Mouse (Mus musculus) hematopoietic stem cell, adult 5-6 weeks (primary cell): ENCODE measurements at regions not wholly inside any gene's neighbourhood (a gene's known extent, or its start where the extent isn't known, plus 50 kb on each side); places are given as distances from the start of the nearest gene placed in this dataset.
"Not testable (repeated sequence)": the region's sequence is repeated elsewhere in the genome, so short reads cannot be mapped to it uniquely, and the experiment has no call there.

ENCODE experiments used
- ATAC-seq, 2 experiments: fragments of 125-278 bp in 1 of 2; replicated peaks in 1 of 2; 2 replicates each; pipeline ENCODE4 v1.8.0; 2016 to 2017; ENCODE audit warnings: inconsistent platforms in 2 of 2, mild to moderate bottlenecking in 2 of 2, moderate number of reproducible peaks in 2 of 2, low read depth in 1 of 2, moderate TSS enrichment in 1 of 2; ENCODE audit not compliant: low FRiP score in 2 of 2, poor library complexity in 2 of 2, severe bottlenecking in 2 of 2, insufficient read depth in 1 of 2, low TSS enrichment in 1 of 2

DNA sequence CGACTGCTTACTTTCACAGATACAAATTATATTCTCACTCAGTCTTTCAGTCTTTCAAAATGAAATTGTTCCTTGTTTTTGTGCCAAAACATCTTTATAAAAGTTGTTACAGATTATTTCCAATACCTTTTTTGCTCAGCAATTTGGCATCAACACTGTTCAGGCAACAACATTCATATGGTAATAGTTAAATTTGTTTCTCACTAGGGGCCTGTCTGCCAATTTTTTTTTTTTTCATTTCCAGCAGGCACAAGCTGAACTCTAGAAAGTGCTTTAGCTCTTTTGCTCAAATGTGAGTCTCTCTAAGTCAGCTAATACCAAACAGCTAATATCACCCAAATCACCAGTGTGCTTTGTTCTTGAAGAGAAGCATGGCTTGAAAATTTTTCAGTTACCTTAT, 199.4 kb downstream of the Antxr2 start:
- no peak for ATAC-seq

- ATAC-seq = no peak
Observed at GRCm38 (mm10) chr5:97817485-97817884, 213.4 kb downstream of the Antxr2 start.

DNA sequence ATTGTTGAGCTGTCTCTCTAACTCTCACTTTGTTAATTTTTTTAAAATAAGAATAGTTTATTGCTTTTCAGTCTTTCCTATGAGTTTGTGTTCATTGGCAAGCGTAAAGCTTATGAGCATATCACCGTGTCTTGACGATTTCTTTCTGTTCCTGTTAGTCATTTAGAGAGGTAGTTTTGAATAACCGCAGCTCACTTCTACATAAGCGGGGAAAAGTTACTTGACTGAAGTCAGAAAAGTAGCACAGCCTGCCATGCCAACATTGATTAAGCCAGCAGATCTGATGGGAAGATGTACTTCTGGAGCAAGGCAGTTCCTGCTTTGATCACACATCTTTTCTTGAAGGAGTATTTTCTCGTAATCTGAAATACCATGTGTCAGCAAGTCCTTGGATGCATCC, 215.5 kb downstream of the Antxr2 start:
- no peak for ATAC-seq

GRCm38 (mm10) chr5:97814700-97815099, 216.1 kb downstream of the Antxr2 start:
- no peak for ATAC-seq

- no peak for ATAC-seq
Observed at GRCm38 (mm10) chr5:97812611-97813350, 218.1 kb downstream of the Antxr2 start.

DNA sequence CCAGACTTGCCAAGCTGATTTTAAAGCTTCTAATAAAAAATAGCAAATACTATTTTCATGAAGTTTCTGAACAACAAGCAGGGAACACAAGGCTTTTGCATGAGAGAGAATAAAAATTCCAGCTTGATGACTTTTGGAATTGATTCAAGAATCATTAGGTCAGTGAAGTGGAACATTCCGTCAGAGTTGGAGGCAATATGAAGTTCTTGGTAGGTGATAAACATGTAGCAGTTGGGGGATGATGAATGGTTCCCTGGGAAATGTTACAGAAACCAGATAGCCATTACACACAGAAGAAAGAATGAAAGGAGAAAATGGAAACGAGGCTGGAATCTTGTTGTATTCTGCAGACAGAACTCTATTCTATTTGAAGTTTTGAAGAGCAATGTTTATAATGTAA, 221.8 kb downstream of the Antxr2 start:
- no peak for ATAC-seq

GRCm38 (mm10) chr5:97807171-97807570, 223.7 kb downstream of the Antxr2 start:
- ATAC-seq = peak; percentile 77 to 93

- no peak for ATAC-seq
Observed at GRCm38 (mm10) chr5:97806754-97807153, 224.1 kb downstream of the Antxr2 start.

GRCm38 (mm10) chr5:97800017-97800416, 230.8 kb downstream of the Antxr2 start:
- no peak for ATAC-seq

GRCm38 (mm10) chr5:97788175-97788574, 242.7 kb downstream of the Antxr2 start:
- ATAC-seq = no peak

- no peak for ATAC-seq
Observed at GRCm38 (mm10) chr5:97787001-97787400, 243.8 kb downstream of the Antxr2 start.

GRCm38 (mm10) chr5:97775100-97775499, 255.7 kb downstream of the Antxr2 start:
- not testable (repeated sequence) for ATAC-seq

GRCm38 (mm10) chr5:97773451-97773850, 257.4 kb downstream of the Antxr2 start:
- not testable (repeated sequence) for ATAC-seq

- ATAC-seq = no peak
Observed at GRCm38 (mm10) chr5:97737339-97737738, 280.5 kb upstream of the Gk2 start.

DNA sequence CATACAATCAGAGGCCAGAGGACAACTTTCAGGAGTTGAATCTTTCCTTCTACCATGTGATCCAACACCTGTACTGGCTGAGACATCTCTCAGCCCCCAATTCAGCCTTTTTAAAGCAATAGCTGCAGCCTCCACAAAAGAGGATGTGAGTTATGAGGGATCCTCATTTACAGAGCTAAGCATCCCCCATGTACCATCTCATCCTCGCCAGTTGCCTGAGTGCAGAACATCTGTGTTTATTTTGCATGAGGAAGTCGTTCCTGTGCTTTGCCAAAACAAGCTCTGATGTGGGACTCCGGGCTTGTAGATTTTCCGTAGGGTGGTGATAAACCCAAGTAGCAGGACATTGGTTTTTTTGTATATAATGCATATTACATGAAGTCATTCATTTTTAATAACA, 274.1 kb upstream of the Gk2 start:
- ATAC-seq = no peak

DNA sequence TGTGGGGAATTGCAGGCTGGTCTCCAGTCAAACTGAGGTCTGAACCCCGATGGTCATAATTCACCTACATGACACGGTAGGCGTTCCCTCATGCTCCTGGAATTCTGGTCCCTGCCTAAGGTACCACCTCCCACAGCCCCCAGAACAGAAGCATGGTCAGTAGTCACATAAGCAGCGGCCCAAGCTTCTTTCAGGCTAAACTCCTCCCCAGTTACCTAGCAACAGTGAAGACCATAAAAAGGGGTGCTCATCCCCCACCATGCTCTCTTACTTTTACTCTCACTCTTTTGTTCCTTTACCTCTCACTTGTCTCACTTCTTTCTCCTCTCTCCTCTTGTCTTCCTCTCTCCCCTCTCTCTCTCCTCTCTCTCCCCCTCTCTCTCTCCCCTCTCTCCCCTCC, 262.5 kb upstream of the Gk2 start:
- ATAC-seq = not testable (repeated sequence)

DNA sequence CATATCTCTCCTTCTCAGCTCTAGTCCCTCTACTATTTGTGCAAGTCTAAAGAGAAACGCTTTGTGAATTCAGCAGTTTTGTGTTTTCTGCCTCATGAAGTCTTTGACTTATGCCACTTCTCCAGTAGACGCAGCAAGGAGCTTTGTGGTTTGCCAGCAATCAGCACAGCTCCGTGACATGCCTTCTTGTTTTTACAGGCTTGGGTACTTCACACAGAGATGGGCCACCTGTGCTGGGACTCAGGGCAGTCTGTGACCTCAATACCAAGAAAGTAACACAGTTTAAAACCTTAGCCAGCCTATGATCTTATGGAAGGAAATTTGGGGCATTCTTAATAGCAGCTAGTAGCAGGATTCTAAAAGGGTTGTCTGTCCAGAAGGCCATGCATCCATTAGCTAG, 248.4 kb upstream of the Gk2 start:
- ATAC-seq = no peak

DNA sequence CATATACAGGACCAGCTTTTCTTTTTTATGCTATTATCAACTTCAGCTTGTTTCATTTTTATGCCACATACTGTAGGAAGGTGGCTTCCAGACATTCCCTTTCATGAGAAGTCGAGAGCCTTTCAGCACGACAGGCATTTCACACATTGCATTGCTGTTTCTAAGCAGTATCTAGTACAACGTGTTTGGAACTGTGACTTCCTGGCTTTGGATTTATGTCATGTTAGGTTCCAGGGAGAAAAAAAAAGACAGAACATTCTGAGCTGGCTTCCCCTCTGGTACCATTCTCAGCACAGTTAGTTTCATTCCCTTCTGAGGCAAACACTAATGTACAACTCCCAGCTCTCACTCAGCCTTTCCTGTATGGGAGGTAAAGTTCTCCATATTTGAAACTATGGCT, 243.7 kb upstream of the Gk2 start:
- no peak for ATAC-seq

DNA sequence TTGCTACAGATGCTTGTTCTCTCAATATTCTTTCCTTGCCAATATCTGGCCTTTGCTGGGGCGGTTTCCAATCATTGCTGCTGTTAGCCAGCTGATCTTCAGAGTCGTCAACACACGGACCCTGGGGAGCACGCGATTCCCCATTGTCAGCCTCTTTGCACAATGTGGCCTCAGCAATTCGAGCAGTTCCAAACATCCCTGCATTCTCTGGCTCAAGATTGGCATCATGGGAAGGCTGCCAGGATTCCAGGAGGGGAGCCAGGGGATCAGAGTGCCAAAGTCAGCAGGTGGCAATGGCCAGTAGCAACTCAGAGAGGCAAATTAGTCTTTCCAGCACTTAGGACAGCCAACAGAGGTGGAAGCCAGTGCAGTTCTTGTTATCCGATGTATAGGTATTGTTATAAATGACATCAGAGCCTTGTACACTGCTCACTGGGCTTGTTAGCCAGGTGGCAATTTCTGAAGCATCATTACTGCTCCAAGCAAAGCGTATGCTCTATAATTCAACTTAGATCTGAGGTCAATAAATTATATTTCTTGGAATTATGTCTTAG, 240.8 kb upstream of the Gk2 start:
- no peak for ATAC-seq
